Mouse (Mus musculus) urinary bladder, adult 2 months (tissue): ENCODE data around the gene Col17a1. TPM values are rescaled to one million over a fixed set of nuclear protein-coding genes. Genes with fewer than 3 reads are reported as not detected.
A peak's percentile ranks its signal among the peaks of the same experiment; 100 is the strongest.

Experiments
- DNase-seq: peaks from one replicate; pipeline ENCODE4 v3.0.0; 2022; ENCODE audit warnings: low spot score
- polyA plus RNA-seq: library from polyadenylated mRNA; depleted of rRNA; stranded (reverse); fragments of >200 nt; gene quantifications from 2 replicates; pipeline ENCODE4 v1.2.3, GENCODE M21; 2012; rRNA removed

Col17a1 gene
- polyA plus RNA-seq = 4.2 and 6.1 TPM in 2 replicates

DNA sequence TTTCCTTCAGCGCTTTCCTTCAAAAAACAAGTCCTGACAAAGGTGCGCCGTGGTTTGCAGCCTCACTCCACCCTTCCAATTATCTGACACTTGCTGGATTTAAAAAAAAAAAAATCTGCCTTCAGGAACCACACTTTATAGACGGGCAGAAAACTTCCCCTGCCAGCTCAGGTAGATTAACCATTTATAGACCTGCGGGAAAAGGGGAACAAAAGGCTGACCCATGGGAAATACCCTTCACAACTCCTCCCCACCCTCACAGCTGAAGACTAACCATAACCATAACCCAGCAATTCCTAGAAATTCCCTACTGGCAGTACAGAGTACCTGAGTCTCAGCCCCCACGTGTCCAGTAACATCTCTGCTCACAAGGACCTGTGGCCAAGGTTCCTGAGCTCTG, at the start of gene Col17a1:
Gene Col17a1, minus strand, starts transcription at position 101 of the 400 bp plus-strand sequence.
- no peak for DNase-seq

DNA sequence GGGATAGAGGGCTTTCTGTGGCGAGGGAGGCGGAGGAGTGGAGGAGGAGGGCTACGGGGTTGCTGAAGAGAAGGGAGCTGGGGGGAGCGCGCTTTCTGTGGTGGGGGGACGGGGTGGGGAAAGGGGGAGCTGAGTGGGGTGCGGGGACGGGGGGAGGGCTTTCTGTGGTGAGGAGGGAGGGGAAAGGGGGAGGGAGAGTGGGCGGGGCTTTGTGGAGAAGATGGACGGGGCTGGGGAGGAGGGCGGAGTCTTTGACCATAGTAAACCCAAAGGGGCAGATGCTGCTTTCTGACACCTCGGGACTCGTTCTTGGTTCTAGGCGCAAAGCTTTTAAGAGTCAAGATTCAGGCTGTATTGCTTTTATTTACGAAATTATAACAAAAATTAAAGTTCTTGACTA, 40.0 kb upstream of the Col17a1 start:
- DNase-seq = no peak

DNA sequence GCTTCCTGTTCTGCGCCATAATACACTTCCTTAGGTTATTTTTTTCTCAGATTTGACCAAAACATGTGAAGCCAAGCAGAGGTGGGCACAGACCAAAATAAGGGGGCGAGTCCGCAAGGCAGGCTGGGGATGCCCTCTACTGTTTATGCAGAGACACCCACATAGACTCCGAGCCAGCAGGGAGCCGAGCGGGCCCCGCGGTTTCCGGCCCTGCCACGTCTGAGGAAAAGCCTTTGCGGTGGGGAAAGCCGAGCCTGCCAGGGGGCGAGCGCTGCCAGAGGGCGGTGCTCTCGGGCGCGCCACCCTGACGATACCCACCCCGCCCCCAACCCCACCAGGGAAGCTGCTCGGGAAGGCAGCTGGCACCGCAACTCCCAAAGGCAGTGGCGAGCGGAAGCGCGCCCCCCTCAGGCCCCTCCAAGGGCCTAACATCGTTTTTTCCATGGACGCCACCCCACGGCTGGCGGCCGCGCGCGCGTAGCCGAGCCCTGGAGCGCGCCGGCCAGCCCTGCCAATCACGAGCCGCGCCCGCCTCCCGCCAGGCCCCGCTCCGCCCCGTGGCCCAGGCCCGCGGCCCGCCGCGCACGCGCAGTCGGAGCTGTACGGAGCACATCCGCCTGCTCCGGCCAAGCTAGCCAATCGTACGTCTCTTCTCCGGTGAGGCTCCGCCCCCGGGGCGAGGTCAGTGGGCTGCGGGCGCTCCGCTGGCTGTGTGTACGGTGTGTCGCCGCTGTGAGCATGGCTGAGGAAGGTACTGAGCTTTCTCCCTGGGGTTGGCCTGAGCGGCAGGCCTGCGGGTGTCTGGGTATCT, 39.4 kb upstream of the Col17a1 start, which contains the start of gene Sfr1:
Gene Sfr1, plus strand, starts transcription at position 612 of the 811 bp plus-strand sequence.
- peak; percentile 99 for DNase-seq

DNA sequence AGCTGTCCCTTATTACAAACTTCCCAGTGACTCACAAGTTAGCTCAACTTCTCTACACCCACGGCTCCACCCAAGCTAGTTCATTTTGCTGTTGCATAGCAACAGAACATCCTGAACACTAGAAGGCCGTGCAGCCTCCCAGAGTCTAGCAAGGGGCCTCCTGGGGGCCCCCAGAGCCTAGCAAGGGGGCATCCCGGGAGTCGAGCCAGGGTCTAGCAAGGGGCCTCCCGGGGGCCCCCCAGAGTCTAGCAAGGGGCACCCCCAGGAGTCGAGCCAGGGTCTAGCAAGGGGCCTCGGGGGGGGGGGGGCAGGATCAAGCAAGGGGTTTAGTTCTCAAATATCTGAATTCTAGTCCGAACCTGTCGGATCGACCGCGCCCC, 38.8 kb upstream of the Col17a1 start:
- DNase-seq = no peak

DNA sequence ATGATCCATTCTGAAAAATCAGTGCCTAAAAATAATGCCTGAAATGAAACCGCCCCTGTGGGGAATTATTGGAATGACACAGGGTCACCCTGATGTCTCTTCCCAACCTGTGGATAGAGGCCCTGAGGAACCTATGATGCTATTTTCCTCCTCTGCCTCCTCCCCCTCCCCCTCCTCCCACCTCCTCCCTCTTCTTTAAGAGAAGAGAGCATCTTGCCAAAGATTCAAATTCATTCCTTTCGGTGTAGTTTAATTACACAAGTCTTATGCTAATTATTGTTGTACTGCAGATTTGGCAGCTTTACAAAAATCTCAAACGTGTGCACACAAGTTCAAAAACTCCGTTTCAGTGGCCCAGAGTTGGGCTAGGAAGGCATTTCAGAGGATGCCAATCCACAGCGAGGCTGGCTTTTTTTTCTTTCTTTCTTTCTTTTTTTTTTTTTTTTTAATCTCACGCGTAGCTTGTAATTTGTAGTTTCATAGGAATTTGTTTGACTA, 33.8 kb upstream of the Col17a1 start:
- no peak for DNase-seq

DNA sequence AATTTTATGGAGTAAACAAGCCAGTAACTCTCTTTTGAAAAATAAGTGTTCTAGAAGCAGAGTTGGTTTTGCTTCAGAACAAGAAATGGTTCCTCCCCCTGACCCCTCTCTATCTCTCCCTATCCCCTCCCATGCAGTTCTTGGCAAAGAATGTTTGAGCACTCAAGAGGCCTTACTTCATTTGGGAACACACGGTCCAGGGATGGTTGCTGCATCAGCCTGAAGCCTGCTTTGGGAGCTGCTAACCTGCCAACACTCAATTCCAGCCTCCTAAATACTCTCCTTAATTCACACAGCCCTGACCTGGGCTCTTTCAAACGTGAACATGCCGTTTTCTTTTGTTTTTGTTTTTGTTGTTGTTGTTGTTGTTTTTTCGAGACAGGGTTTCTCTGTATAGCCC, 33.0 kb upstream of the Col17a1 start:
- DNase-seq = no peak

DNA sequence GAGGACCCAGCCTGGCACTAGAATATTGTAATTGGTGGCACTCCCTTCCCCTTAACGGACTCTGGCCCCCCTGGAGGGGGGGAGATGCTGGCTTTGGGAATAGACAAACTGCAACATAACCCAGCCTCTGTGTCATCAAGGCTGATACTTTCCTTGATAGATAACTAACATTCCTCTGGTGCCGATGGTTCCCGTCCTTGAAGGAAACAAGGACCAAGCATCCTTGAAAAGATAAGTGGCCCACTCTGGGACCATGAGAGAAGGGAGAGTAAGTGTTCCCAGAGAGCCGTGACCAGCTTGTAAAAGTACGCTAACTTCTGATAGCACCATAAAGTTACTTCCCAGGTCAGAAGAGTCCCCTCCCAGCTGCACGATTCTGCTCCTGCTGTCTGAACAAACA, 30.6 kb upstream of the Col17a1 start:
- no peak for DNase-seq

DNA sequence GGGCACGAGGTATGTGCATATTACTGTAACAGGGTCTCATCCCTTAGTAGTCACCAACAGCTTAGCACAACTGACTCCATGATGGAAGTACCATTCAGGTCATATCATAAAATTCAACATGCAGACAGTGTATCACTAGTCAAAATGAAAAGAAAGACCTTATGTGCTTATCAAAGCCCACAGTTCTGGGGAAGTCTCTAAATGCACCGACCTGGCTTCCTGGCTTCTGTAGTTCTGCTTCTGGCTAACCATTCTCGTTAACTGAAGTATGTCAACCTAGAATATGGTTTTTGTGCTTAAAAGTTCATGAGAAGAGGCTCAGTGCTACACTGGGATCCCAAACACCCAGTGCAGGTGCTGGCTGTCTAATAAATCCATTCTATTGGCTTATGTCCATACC, 27.3 kb upstream of the Col17a1 start:
- DNase-seq = no peak

DNA sequence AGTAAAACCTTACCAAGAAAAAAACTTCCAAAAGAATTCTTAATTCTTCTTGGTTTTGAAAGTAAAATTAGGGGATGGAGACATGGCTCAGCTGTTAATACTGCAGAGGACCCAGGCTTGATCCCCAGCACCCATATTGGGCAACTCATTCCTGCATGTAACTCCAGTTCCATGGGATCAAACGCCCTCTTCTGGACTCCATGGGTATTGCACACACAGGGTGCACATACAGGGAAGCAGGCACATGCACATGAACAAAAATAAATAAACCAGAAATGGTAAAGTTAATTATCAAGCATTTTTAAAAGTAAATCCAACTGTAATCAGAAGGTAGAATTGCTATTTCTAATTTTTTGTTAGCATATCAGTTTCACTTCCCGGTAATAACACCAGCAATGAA, 24.2 kb upstream of the Col17a1 start:
- no peak for DNase-seq

DNA sequence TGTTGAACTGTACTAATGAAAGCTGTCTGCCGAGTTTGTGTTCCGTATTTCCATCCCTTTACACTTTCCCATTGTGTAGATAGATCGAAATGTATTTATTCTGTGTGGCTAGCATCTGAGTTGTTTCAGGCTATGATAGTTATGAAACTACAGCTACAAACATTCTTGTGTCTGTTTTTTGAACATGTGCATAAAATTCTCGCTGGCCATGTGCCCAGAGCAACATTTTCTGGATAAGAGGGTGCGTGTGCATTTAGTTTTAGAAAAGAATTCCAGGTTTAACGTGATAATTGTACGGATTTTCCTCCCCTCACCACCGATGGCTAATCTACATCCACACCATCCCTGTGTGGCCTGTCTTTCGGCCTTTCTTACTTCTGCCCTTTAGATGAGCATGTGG, 21.6 kb upstream of the Col17a1 start:
- DNase-seq = no peak

DNA sequence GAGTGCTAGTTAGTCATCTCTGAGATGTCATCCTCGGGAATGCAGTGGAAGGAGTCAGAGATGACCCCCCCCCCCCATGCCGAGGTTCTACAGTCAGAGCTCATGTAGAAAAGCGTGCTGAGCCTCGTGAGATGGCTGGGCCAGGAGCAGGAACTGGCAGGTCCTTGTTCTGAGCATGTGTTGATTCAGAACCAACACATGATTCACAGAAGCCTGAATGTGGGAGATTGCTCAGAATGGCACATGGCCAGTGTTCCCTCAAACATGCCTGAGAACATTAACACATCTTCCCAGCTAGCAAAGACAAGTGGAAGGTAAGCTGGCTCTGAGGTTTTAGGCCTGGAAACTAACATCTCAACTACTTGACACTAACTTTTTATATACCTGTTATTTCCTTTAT, 18.5 kb upstream of the Col17a1 start:
- no peak for DNase-seq

DNA sequence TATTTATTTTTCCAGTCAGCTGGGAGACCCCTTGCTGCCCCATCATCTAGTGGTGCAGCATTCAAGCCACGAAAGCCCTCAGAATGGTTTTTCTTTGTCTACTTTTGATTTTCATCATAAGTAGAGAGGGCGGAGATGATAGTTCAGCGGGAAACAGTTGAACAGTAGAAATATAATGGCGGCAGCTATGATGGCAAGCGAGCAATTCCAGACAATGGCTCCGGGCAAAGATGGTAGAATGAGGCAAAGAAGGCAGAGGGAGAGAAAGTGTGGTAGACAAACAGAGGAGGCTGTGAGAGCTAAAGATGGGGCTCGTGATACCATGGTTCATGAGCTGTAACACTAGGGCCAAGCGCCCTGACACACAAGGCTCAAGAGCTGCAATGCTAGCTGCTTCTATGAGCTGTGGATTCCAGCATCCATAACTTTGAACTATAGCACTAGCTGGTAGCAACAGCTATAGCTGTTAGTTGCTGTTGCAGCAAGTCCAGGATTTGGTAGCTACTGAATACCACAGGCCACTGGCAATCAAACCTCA, 13.9 kb upstream of the Col17a1 start:
- no peak for DNase-seq

DNA sequence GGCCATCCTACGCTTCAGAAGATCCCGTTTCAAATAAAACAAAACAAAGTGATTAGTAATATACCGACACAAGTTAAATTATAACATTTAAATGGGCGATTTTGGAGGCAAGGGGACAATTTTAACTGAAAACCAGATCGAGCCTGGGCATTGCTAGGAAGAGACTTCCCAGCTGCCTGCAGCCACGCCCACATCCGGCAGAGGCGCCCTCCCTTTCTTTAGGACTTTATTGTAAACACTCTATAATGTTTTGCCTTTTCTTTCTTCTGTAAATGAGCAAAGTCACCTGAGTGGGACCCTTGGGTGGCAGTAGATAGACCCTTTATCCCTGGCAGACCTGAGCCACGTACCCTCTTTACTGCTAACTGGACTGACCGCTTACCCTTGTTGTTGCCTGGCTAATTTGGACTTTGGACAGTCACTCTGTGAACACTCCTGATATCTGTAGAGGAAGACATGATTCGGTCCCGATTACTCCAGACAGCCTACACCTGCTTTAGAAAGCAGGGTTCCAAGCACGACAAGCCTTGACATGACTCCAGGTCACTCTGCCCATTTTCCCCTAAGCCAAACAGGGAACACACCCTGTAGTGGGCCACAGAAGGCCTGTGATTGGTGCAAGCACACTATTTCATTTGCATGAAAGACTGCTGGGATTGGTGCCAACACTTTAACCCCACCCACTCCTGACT, 13.3 kb upstream of the Col17a1 start:
- no peak for DNase-seq

DNA sequence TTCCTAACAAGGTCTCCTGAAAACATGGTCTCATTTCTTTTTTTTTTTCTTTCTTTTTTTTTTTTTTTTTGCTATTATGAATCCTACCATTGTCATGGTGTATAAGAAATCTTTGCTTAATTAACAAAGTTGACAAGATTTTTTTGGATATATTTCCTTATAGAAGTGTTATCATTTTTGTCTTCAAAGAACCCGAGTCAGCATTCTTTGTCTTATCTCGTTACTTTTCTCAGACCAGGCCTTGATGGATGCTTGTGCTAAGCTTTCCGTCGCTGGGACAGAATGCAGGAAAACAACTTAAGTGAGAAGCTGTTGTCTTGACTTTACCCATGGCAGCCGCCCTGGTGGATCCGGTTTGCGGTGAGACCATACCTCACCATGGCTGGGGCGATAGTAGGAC, 8.6 kb upstream of the Col17a1 start:
- DNase-seq = no peak

DNA sequence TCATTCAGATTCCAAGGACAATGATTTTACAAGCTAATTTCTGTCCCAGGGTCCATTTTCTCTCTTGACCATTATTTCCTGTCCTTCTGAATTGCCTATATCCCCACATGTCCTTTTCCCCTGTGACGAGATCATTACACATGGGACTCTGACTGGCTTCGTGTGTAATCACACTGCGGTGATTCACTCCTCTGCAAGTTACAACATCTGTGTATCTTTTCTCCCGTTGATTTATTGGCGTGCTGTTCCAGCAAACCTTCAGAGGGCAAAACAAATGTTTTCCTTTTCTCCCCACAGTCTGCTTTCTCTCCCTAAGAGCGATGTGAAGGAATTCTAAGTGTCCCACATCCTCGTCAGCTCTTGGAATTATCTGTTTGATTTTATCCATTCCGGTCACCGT, 7.8 kb upstream of the Col17a1 start:
- DNase-seq = no peak

DNA sequence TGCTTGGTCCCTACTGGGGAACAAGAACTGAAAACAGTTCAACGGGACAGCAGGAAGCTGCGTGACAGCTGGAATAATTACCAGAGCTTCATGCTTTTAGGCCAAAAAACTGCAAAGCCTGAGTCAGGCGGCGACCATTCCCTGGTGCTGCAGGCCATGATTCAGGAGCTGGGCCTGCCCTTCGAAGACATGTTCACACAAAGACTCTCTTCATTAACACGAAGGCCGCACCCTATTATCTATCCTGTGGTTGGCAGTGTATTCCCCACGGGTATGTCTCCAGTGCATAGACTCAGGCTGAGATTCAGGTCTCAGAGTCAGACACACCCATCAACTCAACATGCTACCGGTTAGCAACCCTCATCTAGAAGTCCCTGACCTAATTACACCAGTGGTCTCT, 6.4 kb upstream of the Col17a1 start:
- no peak for DNase-seq

DNA sequence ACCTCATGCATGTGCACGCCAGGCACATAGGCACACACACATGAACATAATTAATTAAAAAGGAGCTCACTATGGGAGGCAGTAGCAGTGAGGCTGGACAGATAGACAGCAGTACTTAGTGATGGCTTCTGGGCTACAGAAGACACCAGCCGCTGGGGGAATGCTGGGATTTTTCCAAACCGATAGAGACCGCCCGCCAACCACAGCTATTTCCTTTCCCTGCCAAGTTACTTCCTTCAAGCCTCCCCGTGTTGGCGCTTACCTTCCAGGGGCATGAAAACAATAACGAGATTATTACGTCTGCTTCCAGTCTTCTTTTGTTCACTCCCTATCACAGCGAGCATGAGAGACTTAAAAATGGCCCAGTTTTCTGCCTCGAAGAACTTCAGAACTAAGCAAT, 5.2 kb upstream of the Col17a1 start:
- no peak for DNase-seq

DNA sequence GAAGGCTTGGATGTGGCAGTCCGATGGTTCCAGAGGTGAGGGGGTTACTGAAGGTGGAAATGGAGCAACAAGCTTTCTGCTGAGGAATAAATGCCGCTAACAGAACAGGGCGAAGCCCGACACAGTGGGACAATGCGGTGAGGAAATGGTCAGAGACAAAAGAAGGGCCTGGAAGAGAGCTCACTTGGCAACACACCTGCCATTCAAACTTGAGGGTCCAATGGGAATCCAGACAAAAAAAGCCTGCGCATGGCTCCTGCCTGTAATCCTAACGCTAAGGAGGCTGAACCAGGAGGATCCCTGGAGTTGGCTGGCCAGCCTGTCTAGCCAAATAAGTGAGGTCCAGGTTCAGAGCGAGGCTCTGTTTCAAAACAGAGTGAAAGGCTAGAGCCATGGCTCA, 4.5 kb upstream of the Col17a1 start:
- no peak for DNase-seq

DNA sequence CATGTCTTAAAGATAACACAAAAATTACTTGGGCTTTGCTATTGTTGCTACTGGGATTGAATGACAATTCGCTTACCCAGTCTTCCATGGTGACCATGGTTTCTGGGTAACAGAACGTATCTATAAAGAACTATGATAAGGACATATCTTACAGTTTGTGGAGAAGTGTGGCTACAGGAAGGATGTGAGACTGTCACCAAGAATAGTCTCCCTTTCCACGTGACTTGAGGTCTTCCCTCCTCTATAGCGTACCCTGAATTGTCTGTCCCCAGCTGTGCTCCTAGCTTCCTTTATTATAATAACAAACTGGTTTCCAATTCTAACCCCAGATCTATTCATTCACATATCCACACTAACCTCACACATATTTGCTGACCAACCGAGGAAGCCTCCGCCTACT, 3.8 kb upstream of the Col17a1 start:
- DNase-seq = no peak

DNA sequence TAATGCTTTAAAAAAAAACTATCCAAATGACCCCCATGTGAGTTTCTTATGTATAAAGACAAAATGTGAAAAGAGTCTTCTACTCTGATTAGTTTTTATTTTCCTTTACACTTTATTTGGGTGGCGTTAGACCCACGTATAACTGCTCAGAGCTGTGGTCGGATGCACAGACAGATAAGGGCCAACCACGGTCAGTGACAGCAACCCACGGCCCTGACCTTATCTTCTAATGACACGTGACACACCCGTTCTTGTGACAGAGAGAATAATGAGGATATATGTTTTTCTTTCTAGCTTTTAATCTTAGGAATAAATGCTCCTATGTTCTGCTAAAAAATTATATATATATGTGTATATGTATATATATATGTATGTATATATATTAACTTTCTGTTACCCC, 2.3 kb downstream of the Col17a1 start:
- DNase-seq = no peak

DNA sequence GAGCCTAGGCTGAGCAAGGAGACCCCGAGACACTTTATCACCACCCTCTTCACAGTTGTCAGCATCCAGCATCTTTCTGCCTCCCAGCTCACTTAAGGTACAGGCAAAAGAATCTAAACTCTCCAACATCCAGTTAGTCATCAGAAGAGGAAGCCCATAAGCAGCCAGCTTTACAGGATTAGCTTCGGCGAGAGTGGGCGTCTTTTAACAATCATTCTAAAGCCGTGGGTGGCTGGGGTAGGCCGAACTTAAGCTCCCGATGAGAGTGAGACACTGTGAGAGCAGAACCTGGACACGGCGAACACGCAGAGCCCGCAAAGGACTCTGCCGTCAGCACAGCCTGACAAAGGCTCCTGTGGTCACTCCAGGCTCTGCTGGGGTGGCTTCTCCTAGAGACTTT, 13.2 kb downstream of the Col17a1 start:
- no peak for DNase-seq

DNA sequence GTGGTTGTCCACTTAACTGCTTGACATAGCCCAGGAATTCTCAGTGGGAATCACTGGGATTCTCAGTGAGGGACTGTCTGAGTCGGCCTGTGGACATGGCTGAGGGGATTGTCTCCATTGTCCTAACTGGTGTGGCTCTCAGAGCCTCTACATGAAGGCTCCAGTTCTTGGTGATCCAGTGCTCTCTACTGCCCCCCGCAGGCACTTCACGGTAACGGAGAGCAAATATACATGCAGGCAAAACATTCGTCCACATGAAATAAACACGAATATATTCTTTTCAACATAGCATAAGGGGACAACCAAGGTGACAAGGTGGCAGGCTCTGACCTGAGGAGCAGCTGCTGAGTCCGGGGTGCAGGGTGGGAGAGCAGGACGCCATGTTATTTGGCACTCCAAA, 17.5 kb downstream of the Col17a1 start:
- DNase-seq = no peak

DNA sequence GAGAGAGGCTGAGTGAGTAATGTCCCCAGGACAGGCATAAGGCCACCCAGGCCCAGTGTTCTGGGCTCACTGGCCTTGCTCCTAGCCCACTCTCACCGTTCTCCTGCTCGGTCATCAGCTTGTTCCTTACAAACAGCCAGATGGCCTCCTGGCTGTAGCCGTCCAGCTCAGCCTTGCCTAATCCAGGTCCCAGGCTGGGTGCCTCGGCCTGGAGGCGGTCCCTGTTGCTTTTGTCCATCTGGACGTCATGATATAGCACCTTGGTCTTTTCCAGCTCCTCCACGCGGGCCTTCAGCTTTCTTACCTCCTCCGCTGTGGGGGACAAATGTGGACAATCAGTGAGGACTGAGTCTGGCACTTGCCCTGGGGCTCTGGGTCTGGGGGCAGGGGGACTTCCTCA, 23.5 kb downstream of the Col17a1 start:
- DNase-seq = no peak
